Mouse (Mus musculus) stomach, postnatal 0 days (tissue): ENCODE measurements around the gene Itih1. TPM values are rescaled to one million over a fixed set of nuclear protein-coding genes. Genes with fewer than 3 reads are reported as not detected.
A peak's percentile ranks its signal among the peaks of the same experiment; 100 is the strongest.

Experiments
- ATAC-seq: fragments of 200-750 bp; cut with Nextera tagmentation; 2 replicates; pipeline ENCODE4 v1.8.0; 2017; ENCODE audit not compliant: low FRiP score, low TSS enrichment
- DNase-seq: peaks from one replicate; pipeline ENCODE4 v3.0.0-alpha.2; 2016; ENCODE audit warnings: low spot score
- H3K27ac ChIP-seq: fragments of 300-500 bp; sonication (generic); replicated peaks from 2 replicates; pipeline ENCODE4 v1.5.1; 2014; ENCODE audit warnings: mild to moderate bottlenecking, control low read depth
- H3K27me3 ChIP-seq: fragments of 300-500 bp; sonication (generic); 2 replicates; pipeline ENCODE4 v1.6.1; 2014; ENCODE audit warnings: low read length; ENCODE audit not compliant: control insufficient read depth, insufficient read depth
- H3K36me3 ChIP-seq: fragments of 300-500 bp; sonication (generic); 2 replicates; pipeline ENCODE4 v1.6.1; 2014; ENCODE audit warnings: low read length, mixed read lengths; ENCODE audit not compliant: control insufficient read depth, insufficient read depth
- H3K4me1 ChIP-seq: fragments of 300-500 bp; sonication (generic); replicated peaks from 2 replicates; pipeline ENCODE4 v1.6.1; 2014; ENCODE audit warnings: antibody characterized with exemption; ENCODE audit not compliant: control insufficient read depth, insufficient read depth
- H3K4me2 ChIP-seq: fragments of 300-500 bp; sonication (generic); replicated peaks from 2 replicates; pipeline ENCODE4 v1.6.1; 2014; ENCODE audit warnings: low read depth, mild to moderate bottlenecking, control low read depth, moderate library complexity
- H3K4me3 ChIP-seq: fragments of 300-500 bp; sonication (generic); 2 replicates; pipeline ENCODE4 v1.5.1; 2014; ENCODE audit warnings: low read depth, low read length, control low read depth
- H3K9ac ChIP-seq: fragments of 300-500 bp; sonication (generic); 2 replicates; pipeline ENCODE4 v1.6.1; 2014; ENCODE audit warnings: mild to moderate bottlenecking, low read length, control low read depth, mixed read lengths
- H3K9me3 ChIP-seq: fragments of 300-500 bp; sonication (generic); 2 replicates; pipeline ENCODE4 v1.6.1; 2016; ENCODE audit warnings: low read length; ENCODE audit not compliant: control insufficient read depth
- CTCF ChIP-seq: IDR thresholded peaks from 2 replicates; pipeline ENCODE4 v1.5.1; 2016; ENCODE audit warnings: antibody characterized with exemption, low read depth, mild to moderate bottlenecking, moderate library complexity
- EP300 ChIP-seq: optimal IDR thresholded peaks from 2 replicates; pipeline ENCODE3; 2016; ENCODE audit warnings: antibody characterized with exemption
- WGBS: fragments of 180-500 bp; shearing (Covaris S2); extraction: QIAGEN DNeasy Blood & Tissue Kit; methylation state at CpG from one replicate; pipeline ENCODE4 v1.1.7; 2014; 5-methylcytosine and 5-hydroxymethylcytosine counted together
- polyA plus RNA-seq: library from polyadenylated mRNA; unstranded; fragments of >200 nt; fragmentation: Nextera tagmentation; extraction: Ambion mirVana; gene quantifications from 2 replicates; pipeline ENCODE4 v1.2.1, GENCODE M21; 2015

The Itih1 gene
- polyA plus RNA-seq, 1 experiment from 2014 or later, result 0.21 TPM

DNA sequence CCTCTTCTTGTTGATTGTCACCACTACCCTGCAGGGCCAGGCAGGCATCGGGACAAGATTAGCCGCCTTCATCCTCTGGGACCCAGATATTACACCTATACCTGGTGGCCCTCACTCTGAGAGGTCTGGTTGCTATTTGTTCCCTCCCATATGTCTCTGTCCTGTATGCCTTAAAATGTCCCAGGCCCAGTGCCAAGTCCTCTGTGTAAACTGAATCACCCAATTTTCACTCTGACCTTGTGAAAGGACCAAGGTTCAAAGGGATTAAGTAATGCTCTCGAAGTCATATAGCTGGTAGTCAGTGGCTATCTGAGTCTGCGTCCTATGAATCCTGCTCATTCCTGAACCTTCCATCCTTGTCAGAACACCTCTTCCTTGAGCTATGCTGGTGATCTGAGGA lies 12.7 kb downstream of the Itih1 start:
- Histone ChIP-seq H3K9me3 (no peaks in the 10 kb centered on the region), H3K36me3 (no peaks in the 10 kb centered on the region), H3K4me3 (no peak overlapping the region), H3K27me3 (no peaks in the 10 kb centered on the region), H3K4me2 (no peak overlapping the region), H3K4me1 (no peaks in the 10 kb centered on the region), H3K9ac (no peak overlapping the region), H3K27ac (no peak overlapping the region)
- WGBS, result 86% methylated on average over 4 of the region's 4 CpGs
- no peak for DNase-seq
- no peak for ATAC-seq
- no peak for TF ChIP-seq CTCF
- no peak for TF ChIP-seq EP300

DNA sequence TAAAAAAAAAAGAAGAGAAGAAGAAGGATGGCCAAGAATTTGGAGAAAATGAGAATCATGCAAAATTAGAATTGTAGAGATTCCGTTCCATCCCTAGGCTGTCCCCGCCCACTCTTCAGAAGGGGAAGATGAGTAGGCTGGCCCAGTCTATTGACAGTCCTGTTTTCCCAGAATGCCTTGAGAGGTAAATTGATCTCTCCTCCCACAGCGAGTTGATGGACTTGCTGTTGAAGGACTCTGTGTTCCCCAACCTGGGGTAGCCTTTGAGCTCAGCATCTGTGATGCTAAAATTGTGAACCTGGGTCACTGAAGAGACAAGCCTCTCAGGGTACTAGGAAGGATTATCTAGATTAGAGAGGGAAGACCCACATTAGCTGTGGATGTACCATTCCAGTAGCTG lies 17.6 kb downstream of the Itih1 start:
- no peak overlapping the region for H3K27ac ChIP-seq
- no peak for ATAC-seq

GRCm38 (mm10) chr14:30923375-30924105 lies 19.5 kb downstream of the Itih1 start, which contains the start of gene Itih3:
Gene Itih3 (minus strand): TSS chr14:30923760.
- Histone ChIP-seq H3K27ac (peak within 1 kb of the TSS; percentile 24; the same call in 1 of the 2 replicates), H3K27me3 (no peaks in the 10 kb centered on the region), H3K9ac (no peak within 1 kb of the TSS), H3K4me3 (no peak within 1 kb of the TSS), H3K9me3 (no peaks in the 10 kb centered on the region), H3K4me2 (no peak within 1 kb of the TSS), H3K36me3 (no peaks in the 10 kb centered on the region), H3K4me1 (no peaks in the 10 kb centered on the region)
- 49% methylated on average over 6 of the region's 6 CpGs for WGBS
- no peak for TF ChIP-seq EP300
- TF ChIP-seq CTCF, result no peak
- DNase-seq (no peak), ATAC-seq (peak; percentile 30; the same call in 1 of the 2 replicates)

More for the DNA sequence above, 17.6 kb downstream of the Itih1 start:
- H3K9me3 ChIP-seq, result no peaks in the 10 kb centered on the region
- no peak overlapping the region for H3K4me2 ChIP-seq
- H3K9ac ChIP-seq, result no peak overlapping the region
- WGBS, result 89% methylated on average over 3 of the region's 3 CpGs
- no peak for DNase-seq
- H3K4me1 ChIP-seq, result no peaks in the 10 kb centered on the region
- no peaks in the 10 kb centered on the region for H3K27me3 ChIP-seq
- no peaks in the 10 kb centered on the region for H3K36me3 ChIP-seq
- no peak overlapping the region for H3K4me3 ChIP-seq
- TF ChIP-seq EP300 (no peak), CTCF (no peak)

- no peaks in the 10 kb centered on the region for H3K27me3 ChIP-seq
- ATAC-seq (no peak), DNase-seq (no peak)
- H3K36me3 ChIP-seq, result no peaks in the 10 kb centered on the region
- H3K4me1 ChIP-seq, result no peaks in the 10 kb centered on the region
- H3K9me3 ChIP-seq, result no peaks in the 10 kb centered on the region
- H3K4me2 ChIP-seq, result no peak overlapping the region
- 43% methylated on average over 8 of the region's 8 CpGs for WGBS
- H3K9ac ChIP-seq, result no peak overlapping the region
- TF ChIP-seq EP300, result no peak
- TF ChIP-seq CTCF, result no peak
- H3K27ac ChIP-seq, result no peak overlapping the region
- H3K4me3 ChIP-seq, result no peak overlapping the region
Observed at GRCm38 (mm10) chr14:30922053-30922670, 20.9 kb downstream of the Itih1 start.

DNA sequence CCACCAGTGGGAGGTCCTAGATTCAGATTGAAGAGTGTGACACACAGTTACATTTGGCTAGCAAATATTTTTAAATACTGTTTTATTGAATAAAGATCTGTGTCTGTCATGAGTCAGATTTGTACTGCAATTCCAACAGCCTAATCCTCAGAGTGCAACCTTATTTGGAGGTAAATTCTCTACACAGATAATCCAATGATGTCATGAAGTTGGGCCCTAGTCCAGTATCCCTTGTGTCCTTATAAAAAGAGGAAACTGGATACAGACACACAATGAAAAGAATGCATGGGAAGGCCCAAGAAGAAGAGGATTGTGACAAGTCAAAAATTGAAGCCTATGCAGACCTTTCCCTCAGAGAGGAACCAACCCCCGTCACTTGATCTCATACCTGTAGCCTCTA lies 26.6 kb downstream of the Itih1 start:
- Histone ChIP-seq H3K27me3 (no peaks in the 10 kb centered on the region), H3K9ac (no peak overlapping the region), H3K4me1 (no peaks in the 10 kb centered on the region; the same call in 1 of the 2 replicates), H3K4me2 (no peak overlapping the region), H3K27ac (peak overlapping the region; percentile 61), H3K36me3 (no peaks in the 10 kb centered on the region), H3K4me3 (no peak overlapping the region), H3K9me3 (no peaks in the 10 kb centered on the region)
- DNase-seq, result no peak
- peak; percentile 25; the same call in 1 of the 2 replicates for ATAC-seq
- TF ChIP-seq EP300, result no peak
- TF ChIP-seq CTCF, result no peak
- WGBS, result 79% methylated on average over 1 of the region's 1 CpGs

- H3K4me2 ChIP-seq, result no peak overlapping the region
- H3K4me3 ChIP-seq, result no peak overlapping the region
- no peak for ATAC-seq
- TF ChIP-seq EP300 (no peak), CTCF (no peak)
- H3K9me3 ChIP-seq, result no peaks in the 10 kb centered on the region
- H3K4me1 ChIP-seq, result no peaks in the 10 kb centered on the region; the same call in 1 of the 2 replicates
- WGBS, result 74% methylated on average over 5 of the region's 5 CpGs
- H3K27ac ChIP-seq, result no peak overlapping the region
- no peaks in the 10 kb centered on the region for H3K36me3 ChIP-seq
- no peak overlapping the region for H3K9ac ChIP-seq
- H3K27me3 ChIP-seq, result no peaks in the 10 kb centered on the region
- DNase-seq, result no peak
Observed at GRCm38 (mm10) chr14:30913404-30913803, 29.7 kb downstream of the Itih1 start.
